Mouse (Mus musculus) olfactory bulb, adult 2 months (tissue): ENCODE measurements around the gene Metap2. TPM values are rescaled to one million over a fixed set of nuclear protein-coding genes. Genes with fewer than 3 reads are reported as not detected.
A peak's percentile ranks its signal among the peaks of the same experiment; 100 is the strongest.

ENCODE experiments used
- H3K27ac ChIP-seq: fragments of 200-500 bp; 2 replicates; pipeline ENCODE4 v1.5.1; 2012; ENCODE audit warnings: low read depth, low read length; ENCODE audit not compliant: insufficient read depth
- H3K4me1 ChIP-seq: fragments of 200-500 bp; 2 replicates; pipeline ENCODE4 v1.6.1; 2012; ENCODE audit warnings: low read length; ENCODE audit not compliant: control insufficient read depth, insufficient read depth
- H3K4me3 ChIP-seq: fragments of 200-500 bp; 2 replicates; pipeline ENCODE4 v1.5.1; 2012; ENCODE audit warnings: mild to moderate bottlenecking, low read depth, low read length, moderate library complexity; ENCODE audit not compliant: insufficient read depth
- CTCF ChIP-seq: fragments of 200-500 bp; IDR thresholded peaks from 2 replicates; pipeline ENCODE4 v1.5.1; 2012; ENCODE audit warnings: low read depth, mild to moderate bottlenecking, low read length, moderate library complexity; ENCODE audit not compliant: insufficient read depth
- POLR2A ChIP-seq: fragments of 200-500 bp; IDR thresholded peaks from 2 replicates; pipeline ENCODE4 v1.6.1; 2012; ENCODE audit warnings: mild to moderate bottlenecking, low read depth, low read length, moderate library complexity; ENCODE audit not compliant: insufficient read depth
- WGBS: fragments of 180-500 bp; shearing (Covaris S2); methylation state at CpG from one replicate; pipeline ENCODE4 v1.1.7; 2018; 5-methylcytosine and 5-hydroxymethylcytosine counted together
- polyA plus RNA-seq: library from polyadenylated mRNA; stranded (reverse); fragments of >200 nt; gene quantifications from 2 replicates; pipeline ENCODE4 v1.2.4, GENCODE M21; 2012; ENCODE audit warnings: low replicate concordance; ENCODE audit not compliant: missing spikeins, insufficient read depth, insufficient read length

The Metap2 gene
- 499 TPM in 1 of 2 replicates, not detected in the other for polyA plus RNA-seq

DNA sequence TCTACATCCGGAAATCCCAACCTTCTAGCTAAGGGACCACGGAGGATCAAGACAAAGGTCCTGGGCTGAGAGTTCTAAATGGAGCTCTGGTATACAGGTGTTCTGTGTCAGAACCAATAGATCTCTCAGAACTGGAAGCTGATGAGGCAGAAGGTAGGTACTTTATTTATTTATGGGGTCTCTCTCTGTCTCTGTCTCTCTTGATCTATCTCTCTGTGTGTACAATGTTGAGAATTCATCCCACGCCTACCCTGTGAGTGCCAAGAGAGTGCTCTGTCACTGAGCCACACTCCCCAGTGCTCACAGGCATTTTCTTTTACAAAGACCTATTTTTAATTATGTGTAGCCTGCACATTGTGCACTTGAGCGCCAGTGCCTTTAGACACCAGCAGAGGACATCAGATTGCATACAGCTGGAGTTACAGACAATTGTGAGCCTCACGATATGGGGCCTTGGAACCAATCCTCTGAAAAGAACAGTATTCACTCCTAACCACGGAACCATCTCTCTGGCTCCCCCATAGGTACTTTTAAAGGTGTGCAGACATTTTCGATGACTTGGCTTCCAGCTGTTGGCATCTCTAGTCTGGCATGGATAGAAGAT lies at the start of gene Metap2:
TSS of gene Metap2 (minus strand) at position 51 of the 604 bp plus-strand sequence.
- TF ChIP-seq CTCF = no peak
- TF ChIP-seq POLR2A = no peak
- Histone ChIP-seq H3K4me3 (no peak within 1 kb of the TSS), H3K27ac (no peak within 1 kb of the TSS), H3K4me1 (no peaks in the 10 kb centered on the region)
- 53% methylated on average over 7 of the region's 7 CpGs for WGBS

DNA sequence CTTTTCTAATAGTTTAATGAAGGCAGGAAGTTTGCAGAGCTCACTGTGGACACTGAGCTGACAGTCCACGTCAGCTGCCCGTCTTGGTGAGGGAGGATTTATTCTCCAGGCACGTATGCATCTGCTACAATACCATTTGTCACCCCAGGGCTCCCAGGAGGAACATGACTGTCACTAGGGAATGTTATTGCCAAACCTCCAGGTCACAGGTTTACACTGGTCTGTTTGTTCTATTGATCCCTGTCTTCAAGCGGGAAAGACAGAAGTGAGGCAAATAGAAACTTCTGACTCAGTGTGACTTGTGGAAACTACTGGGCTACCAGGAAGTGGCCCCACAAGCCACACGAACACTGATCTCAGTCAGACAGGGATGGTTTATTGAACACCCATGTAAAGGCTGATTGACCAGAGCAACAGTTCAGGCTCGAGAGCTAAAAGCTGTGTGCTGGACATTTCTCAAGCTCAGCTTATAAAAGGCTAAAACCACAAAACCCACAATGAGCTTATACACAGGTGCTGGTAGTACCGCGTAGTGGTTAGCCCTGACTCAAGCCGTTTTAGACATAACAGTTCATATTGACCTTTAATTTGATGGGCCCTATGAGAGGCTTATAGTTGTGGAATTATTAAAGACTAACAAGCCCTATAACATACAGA lies 49.1 kb upstream of the Metap2 start:
- Histone ChIP-seq H3K4me3 (no peak overlapping the region), H3K27ac (no peak overlapping the region), H3K4me1 (peaks cover 8% of the 10 kb centered on the region)
- TF ChIP-seq POLR2A = no peak
- no peak for TF ChIP-seq CTCF
- 80% methylated on average over 9 of the region's 9 CpGs for WGBS

DNA sequence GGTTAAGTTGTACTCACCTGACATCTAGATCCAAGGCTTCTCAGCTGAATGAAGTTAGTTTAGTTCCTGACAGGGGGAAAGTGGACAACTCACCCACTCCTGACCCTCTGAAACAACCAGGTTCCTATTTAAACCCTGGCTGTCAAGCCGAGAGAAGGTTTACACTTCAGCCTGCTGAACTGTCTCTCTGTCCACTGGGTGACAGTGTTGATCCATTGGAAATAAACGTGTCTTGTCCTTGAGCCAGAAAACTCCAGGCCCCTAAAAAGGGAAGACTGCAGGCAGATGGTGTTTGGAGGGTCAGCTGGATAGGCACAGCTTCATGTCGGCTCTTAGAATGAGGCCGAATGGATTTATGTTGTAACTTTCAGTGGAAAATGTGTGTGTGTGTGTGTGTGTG lies 48.5 kb upstream of the Metap2 start:
- WGBS = 36% methylated on average over 4 of the region's 4 CpGs
- Histone ChIP-seq H3K27ac (no peak overlapping the region), H3K4me3 (no peak overlapping the region), H3K4me1 (peaks cover 8% of the 10 kb centered on the region)
- TF ChIP-seq POLR2A (no peak), CTCF (no peak)

DNA sequence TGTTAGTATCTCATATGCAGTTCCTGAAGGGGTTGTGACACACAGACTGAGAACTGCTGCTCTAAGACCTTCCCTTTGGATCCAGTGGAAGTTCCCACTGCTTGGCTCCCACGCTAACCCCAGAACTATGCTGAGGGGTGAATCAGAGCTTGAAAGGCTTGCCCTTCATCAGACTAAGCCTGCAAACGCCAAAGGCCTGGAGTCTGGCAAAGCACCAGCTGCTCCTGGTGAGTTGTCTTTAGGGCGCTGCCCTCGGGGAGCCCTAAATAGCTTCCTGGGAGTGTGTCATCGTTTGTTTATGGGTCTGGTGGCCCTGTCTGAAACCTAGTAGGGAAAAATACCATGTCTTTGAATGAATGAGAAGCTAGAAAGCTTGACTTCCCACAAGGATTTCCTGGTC lies 47.3 kb upstream of the Metap2 start:
- WGBS = 14% methylated on average over 5 of the region's 5 CpGs
- Histone ChIP-seq H3K4me3 (no peak overlapping the region), H3K4me1 (peaks cover 8% of the 10 kb centered on the region), H3K27ac (peak overlapping the region; percentile 65)
- TF ChIP-seq POLR2A (no peak), CTCF (no peak)

DNA sequence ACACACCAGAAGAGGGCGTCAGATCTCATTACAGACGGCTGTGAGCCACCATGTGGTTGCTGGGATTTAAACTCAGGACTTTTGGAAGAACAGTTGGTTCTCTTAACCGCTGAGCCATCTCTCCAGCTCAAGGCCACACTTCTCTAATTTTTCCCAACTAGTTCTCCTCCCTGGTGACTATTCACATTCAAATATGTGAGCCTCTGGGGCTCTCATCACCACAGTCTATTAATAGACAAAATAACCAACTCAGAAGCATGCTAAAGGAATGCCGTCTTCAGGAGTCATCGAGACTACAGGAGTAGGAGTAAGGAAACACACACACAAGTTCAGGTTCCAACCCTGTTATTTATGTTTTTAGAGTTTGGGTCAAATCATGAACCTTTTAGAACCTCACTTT lies 43.4 kb upstream of the Metap2 start:
- Histone ChIP-seq H3K4me3 (no peak overlapping the region), H3K4me1 (peaks cover 10% of the 10 kb centered on the region), H3K27ac (no peak overlapping the region)
- WGBS = 75% methylated on average over 5 of the region's 5 CpGs
- TF ChIP-seq CTCF (no peak), POLR2A (no peak)

DNA sequence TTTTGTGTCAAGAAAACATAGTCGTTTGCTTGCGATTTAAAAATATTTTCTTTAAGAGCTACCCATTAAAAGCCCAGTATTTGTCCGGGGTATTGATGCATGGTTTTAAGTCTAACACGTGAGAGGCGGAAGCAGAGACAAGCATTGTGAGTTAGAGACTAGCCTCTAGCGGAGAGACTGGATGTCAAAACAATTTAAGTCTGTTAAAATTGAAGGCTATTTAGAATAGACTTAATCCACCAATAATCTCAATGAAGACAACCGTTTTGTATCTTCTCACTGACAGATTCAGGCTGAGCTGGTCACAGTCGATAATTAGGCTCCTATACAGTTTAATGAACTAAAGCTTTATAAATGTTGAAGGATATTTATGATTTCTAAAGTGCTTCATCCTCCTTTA lies 42.8 kb upstream of the Metap2 start:
- Histone ChIP-seq H3K4me3 (no peak overlapping the region), H3K4me1 (peaks cover 10% of the 10 kb centered on the region), H3K27ac (no peak overlapping the region)
- TF ChIP-seq POLR2A (no peak), CTCF (no peak)
- 80% methylated on average over 8 of the region's 8 CpGs for WGBS

DNA sequence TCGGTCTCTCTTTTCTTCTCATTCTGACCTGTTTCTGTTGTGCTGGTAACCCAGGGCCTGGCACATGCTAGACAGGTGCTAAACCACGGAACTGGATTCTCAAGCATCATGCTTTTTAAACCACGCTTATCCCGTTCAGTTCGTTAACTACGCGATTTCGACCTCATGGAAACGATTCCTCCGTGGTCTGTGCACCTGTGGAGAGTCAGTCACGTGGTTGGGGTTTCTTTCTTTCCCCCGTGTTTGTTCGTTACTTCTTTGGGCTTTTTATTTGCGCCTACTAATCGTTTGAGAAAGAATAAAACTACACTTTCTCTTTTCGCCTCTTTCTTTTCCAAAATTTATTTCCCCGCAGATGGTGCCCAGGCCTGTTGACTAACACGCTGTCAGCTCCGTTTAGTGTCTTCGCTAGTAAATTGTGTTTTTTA lies 42.0 kb upstream of the Metap2 start:
- TF ChIP-seq CTCF = no peak
- no peak for TF ChIP-seq POLR2A
- Histone ChIP-seq H3K4me1 (peaks cover 7% of the 10 kb centered on the region), H3K4me3 (no peak overlapping the region), H3K27ac (no peak overlapping the region)
- WGBS = 47% methylated on average over 20 of the region's 20 CpGs

DNA sequence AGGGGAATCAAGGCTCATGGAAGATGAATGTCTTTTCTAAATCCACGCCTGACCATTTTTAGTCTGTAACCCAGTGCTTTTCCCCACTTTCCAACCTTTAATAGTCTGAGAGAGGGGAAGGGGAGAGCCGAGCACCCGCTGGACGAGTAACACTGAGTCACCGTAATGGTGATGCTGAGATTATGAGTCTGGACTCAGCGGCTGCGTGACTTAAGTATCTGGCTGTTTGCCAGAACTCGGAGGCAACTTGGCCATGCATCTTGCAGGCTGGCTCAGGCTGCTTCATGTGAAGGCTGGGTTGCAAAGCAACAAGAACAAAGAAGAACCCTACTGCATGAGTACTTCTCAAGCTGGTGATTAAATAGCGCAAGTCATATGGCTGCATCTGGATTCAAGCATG lies 37.1 kb upstream of the Metap2 start:
- WGBS = 16% methylated on average over 9 of the region's 9 CpGs
- Histone ChIP-seq H3K4me1 (peaks cover 11% of the 10 kb centered on the region), H3K27ac (no peak overlapping the region), H3K4me3 (no peak overlapping the region)
- TF ChIP-seq POLR2A = no peak
- no peak for TF ChIP-seq CTCF

DNA sequence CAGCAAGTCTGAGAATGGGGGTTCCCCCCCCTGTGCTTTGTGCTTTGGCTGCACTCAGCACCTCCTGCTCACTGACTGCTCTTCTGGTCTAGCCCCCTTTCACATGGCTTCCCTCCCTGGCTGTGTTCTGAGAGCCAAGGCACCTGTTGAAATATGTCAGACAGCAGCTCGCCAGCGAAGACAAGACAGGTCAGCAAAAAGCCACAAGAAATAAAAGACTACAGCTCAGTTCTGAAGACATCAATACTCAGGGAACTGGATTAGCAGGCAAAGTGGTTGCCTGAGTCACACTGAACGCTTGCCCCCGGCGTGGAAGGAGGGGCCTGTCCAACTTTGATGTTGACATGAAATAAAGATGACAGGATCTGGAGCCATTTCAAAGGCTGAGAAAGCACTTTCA lies 36.0 kb upstream of the Metap2 start:
- WGBS = 84% methylated on average over 5 of the region's 5 CpGs
- Histone ChIP-seq H3K4me3 (no peak overlapping the region), H3K27ac (no peak overlapping the region), H3K4me1 (peaks cover 7% of the 10 kb centered on the region)
- no peak for TF ChIP-seq POLR2A
- no peak for TF ChIP-seq CTCF

DNA sequence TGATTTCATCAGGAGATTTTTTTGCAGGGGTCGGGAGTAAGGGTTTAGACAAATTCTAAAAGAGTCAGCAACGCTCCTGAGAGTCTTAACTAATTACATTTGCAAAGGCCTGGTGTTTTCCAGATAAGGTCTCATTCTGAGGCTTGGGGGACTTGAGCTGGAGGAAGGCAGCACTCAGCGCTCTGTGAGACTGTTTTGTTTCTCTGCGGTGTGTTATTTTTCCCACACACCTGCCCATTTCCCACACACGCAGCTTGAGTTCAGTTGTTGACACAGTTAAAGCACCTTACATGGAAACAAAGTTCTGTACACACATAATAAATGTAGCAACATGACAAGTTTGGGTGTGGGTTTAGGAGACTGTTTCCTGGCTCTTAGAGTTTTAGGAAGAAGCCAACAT lies 35.1 kb upstream of the Metap2 start:
- Histone ChIP-seq H3K27ac (no peak overlapping the region), H3K4me1 (peaks cover 7% of the 10 kb centered on the region), H3K4me3 (no peak overlapping the region)
- TF ChIP-seq POLR2A = no peak
- no peak for TF ChIP-seq CTCF
- 52% methylated on average over 5 of the region's 5 CpGs for WGBS
